Mouse (Mus musculus): ENCODE measurements around the gene Reep6. TPM values are rescaled to one million over a fixed set of nuclear protein-coding genes. Genes with fewer than 3 reads are reported as not detected.
A peak's percentile ranks its signal among the peaks of the same experiment; 100 is the strongest.

Gene Reep6
- polyA plus RNA-seq, 1 experiment from 2014 or later = 1.8 TPM

DNA sequence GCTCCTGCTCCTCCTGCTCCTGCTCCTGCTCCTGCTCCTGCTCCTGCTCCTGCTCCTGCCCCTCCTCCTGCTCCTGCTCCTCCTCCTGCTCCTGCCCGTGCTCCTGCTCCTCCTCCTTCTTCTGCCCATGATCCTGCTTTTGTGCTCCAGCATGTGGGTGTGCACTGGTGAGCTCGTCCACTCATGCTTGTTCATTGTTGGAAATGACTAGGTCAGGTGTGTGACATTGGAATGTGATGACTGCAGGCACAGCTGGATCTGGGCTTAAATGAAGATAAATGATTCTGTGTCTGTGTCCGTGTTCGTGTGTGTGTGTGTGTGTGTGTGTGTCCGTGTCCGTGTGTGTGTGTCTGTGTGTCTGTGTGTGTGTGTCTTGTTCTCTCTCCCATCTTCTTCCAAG, 38.6 kb downstream of the Reep6 start:
- no peak for ATAC-seq (replicated peaks; ENCODE audit: extremely low read depth, insufficient read depth, low FRiP score)
- 78% methylated on average over 6 of the region's 6 CpGs for WGBS
- Histone ChIP-seq H3K4me3 (ENCODE audit: low read length) (no peak overlapping the region), H3K36me3 (ENCODE audit: control insufficient read depth, insufficient read depth) (no peaks in the 10 kb centered on the region), H3K4me2 (ENCODE audit: low read depth, low read length) (no peak overlapping the region), H3K27ac (ENCODE audit: low read length) (no peak overlapping the region), H3K27me3 (ENCODE audit: control insufficient read depth, insufficient read depth, low read length) (peaks cover 25% of the 10 kb centered on the region), H3K4me1 (ENCODE audit: control insufficient read depth, insufficient read depth, low read length) (no peaks in the 10 kb centered on the region), H3K9ac (ENCODE audit: low read length) (no peak overlapping the region), H3K9me3 (replicated peaks; ENCODE audit: control insufficient read depth, low read length) (peaks cover 2% of the 10 kb centered on the region; the same call in 1 of the 2 replicates)

DNA sequence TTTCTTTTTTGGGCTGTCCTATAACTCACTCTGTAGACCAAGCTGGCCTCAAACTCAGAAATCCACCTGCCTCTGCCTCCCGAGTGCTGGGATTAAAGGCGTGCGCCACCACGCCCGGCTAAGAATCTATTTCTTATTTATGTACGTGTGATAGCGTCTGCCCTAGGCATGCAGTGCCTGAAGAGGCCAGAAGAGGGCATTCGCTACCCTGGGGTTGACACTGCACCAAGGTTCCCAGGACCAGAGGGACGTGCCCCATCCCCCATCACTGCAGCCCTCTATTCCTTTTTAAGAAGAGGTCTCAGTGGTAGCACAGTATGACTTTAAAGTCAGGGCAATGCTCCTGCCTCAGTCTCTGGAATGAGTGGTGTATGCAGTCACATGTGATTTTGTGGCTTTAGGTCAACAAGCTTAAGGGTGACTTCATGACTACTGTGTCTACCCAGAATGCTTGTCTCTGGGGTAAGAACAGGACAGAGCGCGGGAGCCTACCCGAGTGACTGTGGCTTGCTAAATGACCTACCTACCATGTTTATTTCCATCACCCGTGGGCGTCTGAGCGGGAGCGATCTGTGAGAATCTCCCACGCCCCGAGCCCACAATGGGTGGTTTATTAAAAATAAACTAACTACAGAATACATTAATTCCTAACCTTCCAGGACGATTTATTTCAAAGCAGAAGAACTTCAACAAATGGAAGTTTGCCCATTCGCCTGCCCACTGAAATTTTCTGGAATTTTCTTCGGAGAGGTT, 40.4 kb downstream of the Reep6 start:
- Histone ChIP-seq H3K27ac (ENCODE audit: low read length) (no peak overlapping the region), H3K9me3 (replicated peaks; ENCODE audit: control insufficient read depth, low read length) (peaks cover 5% of the 10 kb centered on the region), H3K36me3 (ENCODE audit: control insufficient read depth, insufficient read depth) (no peaks in the 10 kb centered on the region), H3K9ac (ENCODE audit: low read length) (no peak overlapping the region), H3K27me3 (ENCODE audit: control insufficient read depth, insufficient read depth, low read length) (peaks cover 12% of the 10 kb centered on the region; the same call in 1 of the 2 replicates), H3K4me2 (ENCODE audit: low read depth, low read length) (no peak overlapping the region), H3K4me1 (ENCODE audit: control insufficient read depth, insufficient read depth, low read length) (no peaks in the 10 kb centered on the region), H3K4me3 (ENCODE audit: low read length) (no peak overlapping the region)
- 76% methylated on average over 21 of the region's 21 CpGs for WGBS
- no peak for ATAC-seq (replicated peaks; ENCODE audit: extremely low read depth, insufficient read depth, low FRiP score)

DNA sequence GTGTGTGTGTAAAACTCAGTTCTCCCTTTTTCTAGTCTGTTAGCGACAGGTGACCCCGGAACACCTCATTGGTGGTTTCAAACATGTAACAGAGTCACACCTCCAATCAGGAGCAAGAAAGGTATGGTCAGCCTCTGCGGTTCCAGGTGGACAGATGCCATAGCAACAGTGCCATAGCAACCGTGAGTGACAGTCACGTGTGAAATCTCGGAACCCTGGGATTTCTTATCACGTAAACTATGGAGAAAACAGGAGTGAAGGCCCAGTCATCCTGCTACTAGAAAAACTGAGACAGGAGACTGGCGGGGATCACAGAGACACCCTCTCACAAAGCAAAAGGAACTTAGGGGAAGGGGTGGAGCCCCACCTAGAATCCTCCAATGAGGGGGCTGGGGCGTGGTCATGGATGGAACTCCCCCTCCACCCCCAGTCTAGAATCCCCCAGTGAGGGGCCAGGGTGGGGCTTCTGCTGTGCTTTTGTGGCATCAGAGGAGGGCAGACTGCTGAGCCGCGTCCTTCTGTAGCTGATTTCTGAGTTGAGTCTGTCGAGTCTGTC, 41.7 kb downstream of the Reep6 start:
- 0 out of 2 replicates have a peak, but pooled peaks cover 7% of the 10 kb centered on the region for H3K27me3 ChIP-seq (ENCODE audit: control insufficient read depth, insufficient read depth, low read length)
- peaks cover 5% of the 10 kb centered on the region for H3K9me3 ChIP-seq (replicated peaks; ENCODE audit: control insufficient read depth, low read length)
- ATAC-seq (replicated peaks; ENCODE audit: extremely low read depth, insufficient read depth, low FRiP score) = peak; percentile 67
- no peak overlapping the region for H3K27ac ChIP-seq (ENCODE audit: low read length)
- no peak overlapping the region for H3K9ac ChIP-seq (ENCODE audit: low read length)
- H3K4me1 ChIP-seq (ENCODE audit: control insufficient read depth, insufficient read depth, low read length) = no peaks in the 10 kb centered on the region
- H3K4me2 ChIP-seq (ENCODE audit: low read depth, low read length) = peak overlapping the region; percentile 30; the same call in 1 of the 2 replicates
- H3K36me3 ChIP-seq (ENCODE audit: control insufficient read depth, insufficient read depth) = no peaks in the 10 kb centered on the region
- 7% methylated on average over 12 of the region's 12 CpGs for WGBS
- H3K4me3 ChIP-seq (ENCODE audit: low read length) = peak overlapping the region; percentile 30

GRCm38 (mm10) chr10:80371983-80372382, 42.2 kb downstream of the Reep6 start:
- H3K9me3 ChIP-seq (replicated peaks; ENCODE audit: control insufficient read depth, low read length) = peaks cover 5% of the 10 kb centered on the region
- ATAC-seq (replicated peaks; ENCODE audit: extremely low read depth, insufficient read depth, low FRiP score) = no peak; the same call in 1 of the 2 replicates
- no peaks in the 10 kb centered on the region for H3K4me1 ChIP-seq (ENCODE audit: control insufficient read depth, insufficient read depth, low read length)
- H3K27ac ChIP-seq (ENCODE audit: low read length) = no peak overlapping the region
- no peak overlapping the region for H3K4me2 ChIP-seq (ENCODE audit: low read depth, low read length)
- no peak overlapping the region for H3K4me3 ChIP-seq (ENCODE audit: low read length)
- no peak overlapping the region for H3K9ac ChIP-seq (ENCODE audit: low read length)
- H3K27me3 ChIP-seq (ENCODE audit: control insufficient read depth, insufficient read depth, low read length) = 0 out of 2 replicates have a peak, but pooled peaks cover 5% of the 10 kb centered on the region
- 53% methylated on average over 9 of the region's 9 CpGs for WGBS
- H3K36me3 ChIP-seq (ENCODE audit: control insufficient read depth, insufficient read depth) = no peaks in the 10 kb centered on the region

- Histone ChIP-seq H3K4me1 (ENCODE audit: control insufficient read depth, insufficient read depth, low read length) (no peaks in the 10 kb centered on the region), H3K4me3 (ENCODE audit: low read length) (no peak overlapping the region), H3K9ac (ENCODE audit: low read length) (no peak overlapping the region), H3K9me3 (replicated peaks; ENCODE audit: control insufficient read depth, low read length) (peaks cover 5% of the 10 kb centered on the region), H3K27ac (ENCODE audit: low read length) (no peak overlapping the region), H3K36me3 (ENCODE audit: control insufficient read depth, insufficient read depth) (no peaks in the 10 kb centered on the region), H3K27me3 (ENCODE audit: control insufficient read depth, insufficient read depth, low read length) (0 out of 2 replicates have a peak, but pooled peaks cover 3% of the 10 kb centered on the region), H3K4me2 (ENCODE audit: low read depth, low read length) (no peak overlapping the region)
- no peak for ATAC-seq (replicated peaks; ENCODE audit: extremely low read depth, insufficient read depth, low FRiP score)
- 82% methylated on average over 6 of the region's 6 CpGs for WGBS
Observed at GRCm38 (mm10) chr10:80372706-80373105, 43.0 kb downstream of the Reep6 start.

DNA sequence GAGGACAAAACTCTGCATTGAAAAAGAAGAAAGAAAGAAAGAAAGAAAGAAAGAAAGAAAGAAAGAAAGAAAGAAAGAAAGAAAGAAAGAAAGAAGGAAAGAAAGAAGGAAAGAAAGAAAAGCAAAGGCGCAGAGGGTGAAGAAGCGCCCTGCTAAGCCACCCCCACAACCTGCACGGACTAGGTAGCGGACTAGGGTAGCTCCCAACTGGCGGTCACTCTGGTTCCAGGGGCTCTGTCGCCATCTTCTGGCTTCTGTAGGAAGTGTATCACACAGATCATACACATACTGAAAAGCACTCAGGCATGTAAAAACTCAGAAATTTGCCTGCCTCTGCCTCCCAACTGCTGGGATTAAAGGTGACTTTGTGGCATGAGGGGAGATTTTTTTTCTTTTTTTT, 44.3 kb downstream of the Reep6 start:
- H3K27ac ChIP-seq (ENCODE audit: low read length) = no peak overlapping the region
- no peak for ATAC-seq (replicated peaks; ENCODE audit: extremely low read depth, insufficient read depth, low FRiP score)
- no peak overlapping the region for H3K4me3 ChIP-seq (ENCODE audit: low read length)
- peaks cover 3% of the 10 kb centered on the region; the same call in 1 of the 2 replicates for H3K9me3 ChIP-seq (replicated peaks; ENCODE audit: control insufficient read depth, low read length)
- no peak overlapping the region for H3K4me2 ChIP-seq (ENCODE audit: low read depth, low read length)
- 21% methylated on average over 6 of the region's 6 CpGs for WGBS
- H3K27me3 ChIP-seq (ENCODE audit: control insufficient read depth, insufficient read depth, low read length) = no peaks in the 10 kb centered on the region
- H3K4me1 ChIP-seq (ENCODE audit: control insufficient read depth, insufficient read depth, low read length) = no peaks in the 10 kb centered on the region
- H3K36me3 ChIP-seq (ENCODE audit: control insufficient read depth, insufficient read depth) = no peaks in the 10 kb centered on the region
- H3K9ac ChIP-seq (ENCODE audit: low read length) = no peak overlapping the region

DNA sequence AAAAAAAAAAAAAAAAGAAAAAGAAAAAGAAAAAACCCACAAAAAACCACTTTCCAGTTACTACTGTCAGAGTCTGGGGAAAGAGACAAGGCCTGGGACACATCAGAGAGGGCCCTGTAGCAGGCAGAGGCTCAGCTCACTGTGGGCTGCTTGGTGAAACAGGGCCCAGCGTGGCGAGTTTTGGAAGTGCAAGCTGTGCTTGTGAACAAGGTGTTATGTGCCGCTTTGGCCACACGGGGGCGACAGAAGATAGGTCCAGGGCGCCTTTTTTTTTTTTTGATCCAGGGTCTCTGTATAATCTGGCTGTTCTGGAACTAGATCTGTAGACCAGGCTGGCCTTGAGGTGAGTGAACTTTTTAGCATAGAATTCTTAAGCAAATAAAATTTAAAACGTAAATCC, 46.4 kb downstream of the Reep6 start:
- WGBS = 3% methylated on average over 7 of the region's 7 CpGs
- Histone ChIP-seq H3K27me3 (ENCODE audit: control insufficient read depth, insufficient read depth, low read length) (no peaks in the 10 kb centered on the region), H3K9me3 (replicated peaks; ENCODE audit: control insufficient read depth, low read length) (peaks cover 3% of the 10 kb centered on the region; the same call in 1 of the 2 replicates), H3K4me1 (ENCODE audit: control insufficient read depth, insufficient read depth, low read length) (no peaks in the 10 kb centered on the region), H3K36me3 (ENCODE audit: control insufficient read depth, insufficient read depth) (peaks cover 6% of the 10 kb centered on the region), H3K27ac (ENCODE audit: low read length) (no peak overlapping the region), H3K4me2 (ENCODE audit: low read depth, low read length) (no peak overlapping the region), H3K9ac (ENCODE audit: low read length) (no peak overlapping the region), H3K4me3 (ENCODE audit: low read length) (no peak overlapping the region)
- no peak for ATAC-seq (replicated peaks; ENCODE audit: extremely low read depth, insufficient read depth, low FRiP score)

DNA sequence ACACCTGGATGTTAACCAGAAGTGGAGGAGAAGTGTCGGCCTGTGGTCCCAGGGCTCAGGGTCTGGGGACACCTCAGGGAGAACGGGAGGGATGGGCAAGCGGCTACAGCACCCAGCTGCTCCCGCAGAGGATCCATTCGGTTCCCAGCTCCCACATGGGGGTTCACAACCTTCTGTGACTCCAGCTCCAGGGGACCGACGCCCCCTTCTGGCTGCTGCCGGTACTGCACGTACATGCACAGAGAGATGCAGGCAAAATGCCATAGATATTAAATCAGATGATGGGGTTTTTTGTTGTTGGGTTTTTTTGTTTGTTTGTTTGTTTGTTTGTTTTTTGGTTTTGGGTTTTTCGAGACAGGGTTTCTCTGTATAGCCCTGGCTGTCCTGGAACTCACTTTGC, 48.0 kb downstream of the Reep6 start:
- ATAC-seq (replicated peaks; ENCODE audit: extremely low read depth, insufficient read depth, low FRiP score) = no peak
- Histone ChIP-seq H3K27me3 (ENCODE audit: control insufficient read depth, insufficient read depth, low read length) (no peaks in the 10 kb centered on the region), H3K27ac (ENCODE audit: low read length) (no peak overlapping the region), H3K36me3 (ENCODE audit: control insufficient read depth, insufficient read depth) (peaks cover 19% of the 10 kb centered on the region), H3K9me3 (replicated peaks; ENCODE audit: control insufficient read depth, low read length) (peaks cover 3% of the 10 kb centered on the region; the same call in 1 of the 2 replicates), H3K4me3 (ENCODE audit: low read length) (no peak overlapping the region), H3K4me1 (ENCODE audit: control insufficient read depth, insufficient read depth, low read length) (no peaks in the 10 kb centered on the region), H3K9ac (ENCODE audit: low read length) (no peak overlapping the region), H3K4me2 (ENCODE audit: low read depth, low read length) (no peak overlapping the region)
- 45% methylated on average over 10 of the region's 10 CpGs for WGBS

DNA sequence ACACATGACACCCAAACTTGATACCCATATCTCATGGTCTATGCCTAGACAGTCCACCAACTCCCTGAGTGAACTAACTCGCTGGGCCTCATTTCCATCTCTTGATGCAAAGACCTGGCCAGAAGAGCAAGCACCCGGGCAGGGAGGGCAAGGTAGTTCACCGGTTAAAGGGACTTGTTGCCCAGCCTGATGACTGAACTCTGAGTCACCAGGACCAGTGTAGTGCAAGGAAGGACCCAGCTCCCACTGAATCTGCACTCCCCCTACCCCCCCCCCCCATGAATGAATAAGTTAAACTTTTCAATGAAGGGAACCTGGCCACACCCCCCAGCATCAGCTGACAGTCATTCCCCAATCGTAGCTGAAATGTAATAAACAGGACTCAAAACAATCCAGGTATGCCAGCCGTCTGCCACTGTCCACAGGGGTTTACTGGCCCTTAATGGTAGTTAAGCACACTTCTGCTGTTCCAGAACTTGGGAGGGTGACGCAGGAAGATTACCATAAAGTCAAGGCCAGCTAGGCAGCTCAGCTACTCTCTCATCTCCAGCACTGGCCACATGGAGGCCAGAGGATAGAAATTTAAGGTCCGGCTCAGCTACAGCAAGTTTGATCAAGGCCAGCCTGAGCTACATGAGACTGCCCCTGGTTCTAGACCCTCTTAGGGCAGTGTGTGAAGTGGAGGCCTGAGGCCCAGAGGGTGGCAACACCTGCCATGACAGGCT, 53.0 kb downstream of the Reep6 start:
- peaks cover 28% of the 10 kb centered on the region for H3K36me3 ChIP-seq (ENCODE audit: control insufficient read depth, insufficient read depth)
- no peak overlapping the region for H3K27ac ChIP-seq (ENCODE audit: low read length)
- H3K4me3 ChIP-seq (ENCODE audit: low read length) = no peak overlapping the region
- ATAC-seq (replicated peaks; ENCODE audit: extremely low read depth, insufficient read depth, low FRiP score) = no peak
- H3K27me3 ChIP-seq (ENCODE audit: control insufficient read depth, insufficient read depth, low read length) = no peaks in the 10 kb centered on the region
- H3K4me1 ChIP-seq (ENCODE audit: control insufficient read depth, insufficient read depth, low read length) = peaks cover 17% of the 10 kb centered on the region
- no peaks in the 10 kb centered on the region for H3K9me3 ChIP-seq (replicated peaks; ENCODE audit: control insufficient read depth, low read length)
- H3K4me2 ChIP-seq (ENCODE audit: low read depth, low read length) = no peak overlapping the region
- WGBS = 84% methylated on average over 7 of the region's 7 CpGs
- H3K9ac ChIP-seq (ENCODE audit: low read length) = no peak overlapping the region

Measured in heart, embryonic 16.5 days (tissue).